Mouse (Mus musculus) hindbrain, postnatal 0 days (tissue): ENCODE results near the gene Smtnl2. TPM values are rescaled to one million over a fixed set of nuclear protein-coding genes. Genes with fewer than 3 reads are reported as not detected.
A peak's percentile ranks its signal among the peaks of the same experiment; 100 is the strongest.
"Not testable (repeated sequence)": the region's sequence is repeated elsewhere in the genome, so short reads cannot be mapped to it uniquely, and the experiment has no call there.

ENCODE experiments used
- ATAC-seq: fragments of 200-750 bp; cut with Nextera tagmentation; 2 replicates; pipeline ENCODE4 v1.8.0; 2017; ENCODE audit warnings: mild to moderate bottlenecking, moderate TSS enrichment, moderate library complexity
- DNase-seq: peaks from one replicate; pipeline ENCODE4 v3.0.0-alpha.2; 2015; ENCODE audit warnings: low spot score
- H3K27ac ChIP-seq: fragments of 300-500 bp; sonication (generic); 2 replicates; pipeline ENCODE4 v1.5.1; 2014; ENCODE audit warnings: mild to moderate bottlenecking
- H3K27me3 ChIP-seq: fragments of 300-500 bp; sonication (generic); 2 replicates; pipeline ENCODE4 v1.6.1; 2014; ENCODE audit warnings: low read length, mixed read lengths; ENCODE audit not compliant: insufficient read depth
- H3K36me3 ChIP-seq: fragments of 300-500 bp; sonication (generic); 2 replicates; pipeline ENCODE4 v1.6.1; 2014; ENCODE audit warnings: low read length, mixed read lengths; ENCODE audit not compliant: insufficient read depth
- H3K4me1 ChIP-seq: fragments of 300-500 bp; sonication (generic); 2 replicates; pipeline ENCODE4 v1.6.1; 2014; ENCODE audit warnings: antibody characterized with exemption, low read length, mixed read lengths; ENCODE audit not compliant: insufficient read depth
- H3K4me2 ChIP-seq: fragments of 300-500 bp; sonication (generic); 2 replicates; pipeline ENCODE4 v1.6.1; 2014; ENCODE audit warnings: low read depth, mild to moderate bottlenecking, low read length, moderate library complexity, mixed read lengths
- H3K4me3 ChIP-seq: fragments of 300-500 bp; sonication (generic); 2 replicates; pipeline ENCODE4 v1.5.1; 2014; ENCODE audit warnings: low read length
- H3K9ac ChIP-seq: fragments of 300-500 bp; sonication (generic); replicated peaks from 2 replicates; pipeline ENCODE4 v1.6.1; 2014; ENCODE audit warnings: mild to moderate bottlenecking, low read length, moderate library complexity, mixed read lengths
- H3K9me3 ChIP-seq: fragments of 300-500 bp; sonication (generic); 2 replicates; pipeline ENCODE4 v1.6.1; 2016; ENCODE audit warnings: low read length, mixed read lengths
- CTCF ChIP-seq: IDR thresholded peaks from 2 replicates; pipeline ENCODE4 v1.5.1; 2016; ENCODE audit warnings: antibody characterized with exemption, control low read depth, low read depth
- WGBS: fragments of 180-500 bp; shearing (Covaris S2); extraction: QIAGEN DNeasy Blood & Tissue Kit; methylation state at CpG from one replicate; pipeline ENCODE4 v1.1.7; 2014; 5-methylcytosine and 5-hydroxymethylcytosine counted together
- polyA plus RNA-seq: library from polyadenylated mRNA; unstranded; fragments of >200 nt; fragmentation: Nextera tagmentation; extraction: Ambion mirVana; gene quantifications from 2 replicates; pipeline ENCODE4 v1.2.1, GENCODE M21; 2015
- total RNA-seq: library from RNA; depleted of rRNA; stranded (reverse); fragments of >200 nt; gene quantifications from 2 replicates; pipeline ENCODE4 v1.2.3, GENCODE M21; 2014

Smtnl2 gene
- total and polyA plus RNA-seq, 2 experiments from 2014 or later: 9.7 to 19.1 TPM

GRCm38 (mm10) chr11:72447475-72447874 lies 36.0 kb upstream of the Smtnl2 start:
- no peaks in the 10 kb centered on the region for H3K4me1 ChIP-seq
- H3K36me3 ChIP-seq: peaks cover 91% of the 10 kb centered on the region
- no peak overlapping the region for H3K9ac ChIP-seq
- H3K27ac ChIP-seq: no peak overlapping the region
- no peak overlapping the region for H3K4me2 ChIP-seq
- TF ChIP-seq CTCF: peak; percentile 45
- no peaks in the 10 kb centered on the region for H3K9me3 ChIP-seq
- 84% methylated on average over 8 of the region's 8 CpGs for WGBS
- no peaks in the 10 kb centered on the region for H3K27me3 ChIP-seq
- no peak overlapping the region for H3K4me3 ChIP-seq
- no peak for ATAC-seq
- no peak for DNase-seq

DNA sequence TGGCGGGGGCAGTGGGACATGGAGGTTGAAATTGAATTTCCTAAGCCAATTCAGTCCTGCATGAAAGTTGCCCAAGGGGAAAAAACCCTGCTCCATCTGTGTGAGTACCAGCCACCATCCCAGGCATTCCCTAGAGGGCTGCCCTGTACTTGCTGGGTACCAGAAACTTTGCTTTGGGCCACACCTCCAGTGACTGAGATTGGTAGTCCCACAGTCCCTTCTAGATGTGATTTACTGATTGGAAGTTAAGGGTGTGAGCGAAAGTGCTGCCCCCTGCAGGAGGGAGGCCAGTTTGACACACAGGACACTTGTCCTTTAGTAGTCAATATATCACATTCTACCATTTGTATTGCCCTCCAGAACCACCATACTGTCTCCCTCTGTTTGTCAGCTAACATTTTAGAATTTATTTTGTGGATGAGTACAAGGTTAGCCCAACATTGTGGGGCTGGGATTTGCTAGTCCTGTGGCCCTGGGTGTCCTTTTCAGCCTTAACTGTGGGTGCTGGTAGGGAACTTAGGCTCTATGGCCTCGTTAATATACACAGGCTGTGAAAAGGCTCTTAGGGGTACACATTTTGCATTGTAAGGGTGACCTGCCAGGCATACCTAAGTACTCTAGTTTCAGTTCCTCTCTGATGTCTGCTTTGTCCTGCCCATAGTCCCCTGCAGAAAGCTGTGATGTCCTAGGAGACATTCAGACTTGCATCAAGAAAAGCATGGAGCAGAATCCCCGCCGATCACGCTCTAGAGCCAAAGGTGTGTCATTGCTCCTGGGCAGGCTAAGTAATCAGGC lies 35.0 kb upstream of the Smtnl2 start:
- Histone ChIP-seq H3K27me3 (no peaks in the 10 kb centered on the region), H3K36me3 (peaks cover 86% of the 10 kb centered on the region), H3K4me3 (no peak overlapping the region), H3K9ac (no peak overlapping the region), H3K27ac (no peak overlapping the region), H3K4me2 (no peak overlapping the region), H3K9me3 (no peaks in the 10 kb centered on the region), H3K4me1 (peaks cover 7% of the 10 kb centered on the region)
- DNase-seq (peak; percentile 61), ATAC-seq (no peak)
- WGBS: 86% methylated on average over 6 of the region's 6 CpGs
- TF ChIP-seq CTCF: peak; percentile 77

GRCm38 (mm10) chr11:72440965-72441664 lies 29.6 kb upstream of the Smtnl2 start, which contains the start of gene Mybbp1a:
Gene Mybbp1a (plus strand): TSS chr11:72441355.
- no peak for TF ChIP-seq CTCF
- Histone ChIP-seq H3K4me3 (peak within 1 kb of the TSS; percentile 74), H3K9ac (peak within 1 kb of the TSS; percentile 82), H3K4me2 (peak within 1 kb of the TSS; percentile 96), H3K27ac (peak within 1 kb of the TSS; percentile 85), H3K27me3 (no peaks in the 10 kb centered on the region), H3K4me1 (peaks cover 7% of the 10 kb centered on the region), H3K36me3 (peaks cover 32% of the 10 kb centered on the region), H3K9me3 (no peaks in the 10 kb centered on the region)
- peak; percentile 95 for ATAC-seq
- under 1% methylated on average over 46 of the region's 46 CpGs for WGBS
- peak; percentile 99 for DNase-seq

DNA sequence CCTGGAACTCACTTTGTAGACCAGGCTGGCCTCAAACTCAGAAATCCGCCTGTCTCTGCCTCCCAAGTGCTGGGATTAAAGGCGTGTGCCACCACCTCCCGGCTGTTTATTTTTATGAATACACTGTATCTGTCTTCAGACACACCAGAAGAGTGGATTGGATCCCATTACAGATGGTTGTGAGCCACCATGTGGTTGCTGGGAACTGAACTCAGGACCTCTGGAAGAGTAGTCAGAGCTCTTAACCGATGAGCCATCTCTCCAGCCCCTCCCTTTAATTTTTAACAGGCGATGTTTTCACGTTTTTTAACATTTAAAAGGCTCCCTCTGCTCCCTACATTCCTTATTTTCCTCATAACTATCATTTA lies 29.1 kb upstream of the Smtnl2 start:
- peaks cover 27% of the 10 kb centered on the region for H3K36me3 ChIP-seq
- H3K9ac ChIP-seq: peak overlapping the region; percentile 82
- WGBS: 37% methylated on average over 6 of the region's 6 CpGs
- H3K9me3 ChIP-seq, DNase-seq, ATAC-seq, H3K27me3 ChIP-seq, H3K4me1 ChIP-seq: not testable (repeated sequence)
- H3K4me2 ChIP-seq: peak overlapping the region; percentile 96
- peak overlapping the region; percentile 85 for H3K27ac ChIP-seq
- H3K4me3 ChIP-seq: peak overlapping the region; percentile 74

DNA sequence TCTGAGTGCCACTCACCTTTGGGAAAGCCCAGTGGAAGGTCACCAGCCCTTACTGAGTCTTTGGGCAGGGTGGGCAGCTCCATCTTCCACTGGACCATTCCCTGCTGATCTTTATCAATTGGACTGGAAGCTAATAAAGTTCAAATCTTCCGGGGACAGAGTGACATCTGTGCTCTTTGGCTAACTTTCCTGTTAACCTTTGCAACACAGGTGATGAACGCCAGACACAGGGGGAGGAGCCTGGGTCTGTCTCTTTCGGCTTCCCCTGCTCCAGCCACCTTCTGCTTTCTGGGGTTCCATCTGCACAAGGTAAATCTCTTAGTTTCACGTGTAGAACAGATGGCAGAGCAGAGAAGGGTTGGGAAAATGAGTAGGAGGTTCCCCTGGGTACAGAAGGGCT lies 26.9 kb upstream of the Smtnl2 start:
- Histone ChIP-seq H3K27me3 (no peaks in the 10 kb centered on the region), H3K9me3 (no peaks in the 10 kb centered on the region), H3K9ac (no peak overlapping the region), H3K4me3 (no peak overlapping the region), H3K27ac (no peak overlapping the region), H3K4me2 (no peak overlapping the region), H3K36me3 (peaks cover 8% of the 10 kb centered on the region), H3K4me1 (peaks cover 10% of the 10 kb centered on the region)
- no peak for TF ChIP-seq CTCF
- WGBS: 63% methylated on average over 4 of the region's 4 CpGs
- DNase-seq (no peak), ATAC-seq (no peak)

DNA sequence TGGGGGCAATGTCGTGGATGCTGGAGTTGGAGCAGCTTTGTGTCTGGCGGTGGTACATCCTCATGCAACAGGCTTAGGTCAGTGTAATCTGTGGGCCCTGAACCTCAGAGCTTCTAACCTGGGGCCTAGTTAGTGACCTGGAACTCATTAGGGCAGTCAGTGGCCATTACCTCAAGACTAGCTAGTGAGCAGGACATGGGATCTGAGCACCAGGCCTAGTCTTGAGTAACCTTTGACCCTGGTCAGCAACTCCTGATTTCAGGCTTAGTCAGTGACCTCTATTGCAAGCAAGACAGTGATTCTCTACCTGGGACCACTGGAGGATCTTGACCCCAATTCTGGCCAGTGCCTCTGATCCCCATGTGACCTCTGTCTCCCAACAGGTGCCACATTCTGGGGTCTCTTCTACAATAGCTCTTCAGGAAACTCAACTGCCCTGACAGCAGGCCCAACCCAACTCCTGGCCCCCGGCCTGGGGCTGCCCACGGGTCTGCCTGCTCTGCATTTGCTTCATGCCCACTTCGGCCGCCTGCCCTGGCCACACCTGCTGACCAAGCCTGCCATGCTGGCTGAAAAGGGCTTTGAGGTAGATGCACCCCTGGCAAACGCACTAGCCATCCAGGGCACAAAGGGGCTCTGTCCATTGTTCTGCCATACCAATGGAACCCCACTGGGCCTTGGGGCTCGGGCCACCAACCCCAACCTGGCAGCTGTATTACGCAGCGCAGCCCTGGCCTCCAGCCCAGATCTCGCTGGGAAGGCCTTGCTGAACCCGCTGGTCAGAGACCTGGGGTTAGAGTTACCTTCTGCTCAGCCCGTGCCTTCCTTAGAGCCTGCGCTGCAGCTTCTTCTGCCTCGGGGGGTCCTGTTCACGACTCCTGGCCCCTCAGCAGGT lies 25.5 kb upstream of the Smtnl2 start:
- no peak overlapping the region for H3K4me2 ChIP-seq
- no peak overlapping the region for H3K9ac ChIP-seq
- 61% methylated on average over 16 of the region's 16 CpGs for WGBS
- peaks cover 5% of the 10 kb centered on the region for H3K4me1 ChIP-seq
- H3K36me3 ChIP-seq: no peaks in the 10 kb centered on the region
- ATAC-seq (no peak), DNase-seq (no peak)
- TF ChIP-seq CTCF: no peak
- no peak overlapping the region for H3K4me3 ChIP-seq
- H3K9me3 ChIP-seq: no peaks in the 10 kb centered on the region
- H3K27ac ChIP-seq: no peak overlapping the region
- no peaks in the 10 kb centered on the region for H3K27me3 ChIP-seq
